Mouse (Mus musculus): ENCODE results near the gene Padi4.

The Padi4 gene

DNA sequence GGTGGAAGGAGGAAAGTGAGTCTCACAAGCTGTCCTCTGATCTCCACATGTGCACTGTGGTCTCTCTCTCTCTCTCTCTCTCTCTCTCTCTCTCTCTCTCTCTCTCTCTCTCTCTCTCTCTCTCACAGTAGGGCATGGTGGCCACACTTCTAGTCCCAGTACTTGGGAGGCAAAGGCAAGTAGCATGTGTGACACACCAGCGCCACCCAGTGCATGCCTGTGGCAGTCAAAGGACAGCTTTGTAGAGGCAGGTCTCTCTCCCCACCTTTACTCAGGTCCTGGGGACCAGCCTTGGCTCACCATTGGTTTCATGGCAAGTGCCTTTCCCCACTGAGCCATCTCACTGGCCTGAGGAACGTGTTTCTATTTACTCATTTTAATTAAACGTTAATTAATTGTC, 29.4 kb downstream of the Padi4 start:
- in situ Hi-C loops (cut with MboI; ENCODE audit: unreplicated experiment in 2 of 2) = loop anchor here (5.0 to 25.0 kb wide), 6 partner anchors 182 to 1257 kb away; no protein-coding TSS in a partner anchor

DNA sequence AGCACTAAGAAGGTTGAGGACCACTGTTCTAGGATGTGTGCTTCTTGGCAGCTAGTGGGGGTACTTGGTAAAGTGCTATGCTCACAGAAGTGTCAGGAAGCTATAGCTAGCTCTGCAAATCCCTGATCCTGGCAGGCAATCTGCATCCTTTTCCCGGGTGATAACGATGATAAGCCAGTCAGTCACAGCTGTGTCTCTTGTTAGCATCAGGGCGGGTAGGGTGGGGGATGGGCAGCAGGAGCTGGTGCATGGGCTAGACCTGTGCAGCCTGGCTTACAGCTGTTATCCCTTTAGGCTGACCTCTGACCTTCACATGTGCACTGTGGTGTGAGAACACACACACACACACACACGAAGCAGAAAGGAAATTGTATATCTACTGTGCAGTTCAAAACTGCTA, 30.9 kb downstream of the Padi4 start:
- in situ Hi-C loops (cut with MboI; ENCODE audit: unreplicated experiment in 2 of 2) = loop anchor here (5.0 to 25.0 kb wide), 6 partner anchors 181 to 1256 kb away; no protein-coding TSS in a partner anchor

DNA sequence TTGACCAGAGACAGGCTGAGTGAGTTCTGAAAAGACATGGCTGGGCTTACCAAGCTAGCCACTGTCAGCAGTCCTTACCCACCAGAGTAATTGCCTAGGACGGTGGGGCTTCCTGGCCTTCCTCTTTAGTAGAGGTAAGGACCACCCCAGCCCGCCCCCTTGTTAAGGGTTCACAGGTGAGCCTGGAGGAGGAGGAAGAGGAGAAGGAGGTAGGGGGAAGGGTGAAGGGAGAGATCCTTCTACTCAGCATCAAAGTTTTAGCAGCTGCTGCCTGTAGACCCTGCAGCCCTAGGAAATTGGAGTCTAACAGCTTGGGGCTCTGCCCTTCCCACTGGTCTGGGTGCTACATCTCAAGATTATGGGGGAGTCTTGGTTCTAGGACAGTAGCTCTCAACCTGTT, 31.5 kb downstream of the Padi4 start, which contains the start of gene Padi6:
Gene Padi6, minus strand, starts transcription at position 101 of the 400 bp plus-strand sequence.
- in situ Hi-C loops (cut with MboI; ENCODE audit: unreplicated experiment in 2 of 2) = loop anchor here (5.0 to 25.0 kb wide), 6 partner anchors 180 to 1255 kb away; no protein-coding TSS in a partner anchor

DNA sequence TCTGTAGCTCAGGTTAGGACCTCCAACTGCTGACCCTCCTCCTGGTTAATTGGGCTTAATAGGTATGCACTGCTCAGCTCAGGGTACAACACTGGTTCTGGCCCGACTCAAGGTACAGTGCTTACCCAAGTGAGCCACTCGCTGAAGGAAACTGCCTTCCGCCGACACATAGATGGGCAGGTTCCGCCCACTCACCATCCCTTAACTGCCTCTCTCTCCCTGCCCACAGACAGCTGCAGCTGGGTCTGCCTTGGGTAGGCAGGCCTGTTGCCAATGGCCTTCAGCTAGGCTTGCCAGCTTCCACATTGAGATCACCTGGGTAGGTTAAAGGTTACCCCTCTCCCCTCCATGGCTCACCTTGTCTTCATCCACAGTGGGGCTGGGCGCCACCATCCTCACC, 32.6 kb downstream of the Padi4 start:
- in situ Hi-C loops (cut with MboI; ENCODE audit: unreplicated experiment in 2 of 2) = loop anchor here (5.0 to 25.0 kb wide), 6 partner anchors 179 to 1254 kb away; no protein-coding TSS in a partner anchor

DNA sequence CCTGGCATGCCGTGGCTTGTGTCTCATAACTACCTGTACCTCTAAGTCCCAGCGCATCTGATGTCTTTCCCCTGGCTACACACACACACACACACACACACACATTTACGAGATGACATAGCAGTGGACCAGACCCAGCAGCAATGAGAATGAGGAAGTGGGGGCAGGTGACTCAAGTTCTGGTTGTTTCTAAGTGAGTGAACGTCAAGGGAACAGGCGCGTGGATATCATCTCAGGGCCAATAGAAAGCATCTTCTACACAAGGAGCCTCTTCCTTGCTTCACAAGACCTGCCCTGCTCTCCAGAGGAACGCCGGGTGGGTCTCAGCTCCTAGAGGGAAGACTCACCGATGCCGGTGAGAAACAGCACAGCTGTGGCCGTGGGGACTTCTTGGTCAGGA, 33.4 kb downstream of the Padi4 start:
- in situ Hi-C loops (cut with MboI; ENCODE audit: unreplicated experiment in 2 of 2) = loop anchor here (5.0 to 25.0 kb wide), 6 partner anchors 178 to 1253 kb away; no protein-coding TSS in a partner anchor

DNA sequence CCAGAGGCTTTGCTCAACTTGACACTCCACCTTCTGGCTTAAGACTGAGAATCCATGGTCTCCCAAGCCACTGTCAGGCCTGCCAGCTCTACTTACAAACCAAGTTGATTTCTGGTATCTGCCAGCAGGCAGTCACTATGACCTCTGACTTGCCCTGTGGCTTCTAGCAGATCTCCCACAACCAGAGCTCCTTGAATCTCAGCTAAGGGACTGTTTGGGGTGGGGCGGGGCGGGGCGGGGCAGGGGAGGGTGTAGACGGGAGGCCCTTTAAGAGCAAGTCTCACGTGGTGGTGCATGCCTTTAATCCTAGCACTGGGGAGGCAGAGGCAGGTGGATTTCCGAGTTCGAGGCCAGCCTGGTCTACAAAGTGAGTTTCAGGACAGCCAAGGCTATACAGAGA, 41.2 kb downstream of the Padi4 start:
- in situ Hi-C loops (cut with MboI; ENCODE audit: unreplicated experiment in 2 of 2) = loop anchor here (25.0 kb wide), 4 partner anchors 171 to 1246 kb away; no protein-coding TSS in a partner anchor

DNA sequence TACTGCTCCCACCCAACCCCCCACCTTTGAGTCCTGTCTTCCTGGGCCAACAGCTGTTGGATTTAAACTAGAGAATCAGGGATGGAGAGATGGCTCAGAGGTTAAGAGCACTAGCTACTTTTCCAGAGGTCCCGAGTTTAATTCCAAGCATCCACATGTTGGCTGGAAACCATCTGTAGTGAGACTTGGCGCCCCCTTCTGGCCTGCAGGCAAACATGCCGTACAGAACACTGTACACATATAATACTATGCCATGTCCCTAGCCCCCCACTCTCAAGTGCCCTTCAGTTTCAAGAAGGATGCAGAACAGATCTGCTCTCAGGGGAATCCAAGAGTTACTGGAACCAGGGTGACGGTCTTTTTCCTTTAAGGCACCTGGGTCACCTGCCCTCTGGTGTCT, 42.4 kb downstream of the Padi4 start:
- in situ Hi-C loops (cut with MboI; ENCODE audit: unreplicated experiment in 2 of 2) = loop anchor here (25.0 kb wide), 4 partner anchors 169 to 1244 kb away; no protein-coding TSS in a partner anchor

DNA sequence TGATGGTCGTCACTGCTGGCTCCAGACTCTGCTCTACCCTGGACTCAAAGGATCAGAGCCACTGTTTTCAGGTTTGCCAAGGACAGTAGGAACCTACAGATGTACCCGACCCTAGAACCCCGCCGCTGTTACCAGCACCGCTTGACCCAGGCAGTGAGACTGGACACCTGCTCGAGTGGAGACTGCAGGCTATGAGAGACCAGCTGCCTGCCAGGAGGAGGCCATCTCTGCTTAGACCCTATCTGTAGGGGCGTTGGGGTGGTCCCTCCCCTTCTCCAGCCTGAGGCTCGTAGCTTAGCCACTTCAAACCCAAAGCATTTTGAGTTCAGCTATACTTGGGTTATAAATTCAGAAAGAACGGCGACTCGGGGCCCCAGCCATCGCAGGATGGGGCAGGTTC, 47.1 kb downstream of the Padi4 start:
- in situ Hi-C loops (cut with MboI; ENCODE audit: unreplicated experiment in 2 of 2) = loop anchor here (10.0 to 25.0 kb wide), 5 partner anchors 165 to 1240 kb away; no protein-coding TSS in a partner anchor

DNA sequence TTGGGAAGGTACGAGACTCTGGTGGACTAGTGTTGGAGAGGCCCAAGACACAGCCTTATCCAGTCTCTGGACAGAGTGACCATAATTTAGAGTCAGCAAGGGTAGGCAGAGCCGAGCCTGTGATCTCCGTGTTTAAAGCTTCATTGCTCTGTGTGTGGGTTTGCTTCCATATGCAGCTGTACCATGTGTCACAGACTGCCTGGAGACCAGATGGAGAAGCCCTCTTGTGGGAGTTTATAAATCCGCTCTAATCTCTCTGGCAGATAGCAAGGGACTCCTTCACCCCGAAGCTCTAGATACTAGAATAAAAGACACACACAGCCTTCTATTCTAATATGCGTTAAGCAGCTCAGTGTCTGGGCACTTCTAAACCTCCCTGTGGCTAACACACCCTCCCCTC, 49.3 kb downstream of the Padi4 start:
- in situ Hi-C loops (cut with MboI; ENCODE audit: unreplicated experiment in 2 of 2) = loop anchor here (10.0 to 25.0 kb wide), 5 partner anchors 162 to 1237 kb away; no protein-coding TSS in a partner anchor

DNA sequence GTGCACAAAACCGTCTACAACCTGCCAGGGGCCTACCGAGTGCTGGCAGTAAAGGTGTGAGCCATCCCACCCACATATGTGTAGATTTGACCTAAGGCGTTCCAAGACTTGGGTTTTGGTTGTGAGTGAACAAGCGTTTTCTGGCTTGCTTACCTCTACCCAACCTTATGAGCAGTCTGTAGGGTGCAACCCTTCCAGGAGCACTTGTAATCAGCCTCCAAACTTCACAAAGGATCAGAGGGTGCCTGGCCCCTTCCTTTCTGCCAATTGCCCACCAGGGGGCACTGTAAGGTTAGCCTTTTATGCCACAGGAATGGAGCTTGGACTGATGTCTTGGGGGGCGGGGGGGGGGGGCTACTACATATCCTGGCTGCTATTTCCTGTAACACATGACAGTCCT, 50.2 kb downstream of the Padi4 start:
- in situ Hi-C loops (cut with MboI; ENCODE audit: unreplicated experiment in 2 of 2) = loop anchor here in 1 of 2 experiments (10.0 kb wide), 1 partner anchor 169 kb away; no protein-coding TSS in a partner anchor

DNA sequence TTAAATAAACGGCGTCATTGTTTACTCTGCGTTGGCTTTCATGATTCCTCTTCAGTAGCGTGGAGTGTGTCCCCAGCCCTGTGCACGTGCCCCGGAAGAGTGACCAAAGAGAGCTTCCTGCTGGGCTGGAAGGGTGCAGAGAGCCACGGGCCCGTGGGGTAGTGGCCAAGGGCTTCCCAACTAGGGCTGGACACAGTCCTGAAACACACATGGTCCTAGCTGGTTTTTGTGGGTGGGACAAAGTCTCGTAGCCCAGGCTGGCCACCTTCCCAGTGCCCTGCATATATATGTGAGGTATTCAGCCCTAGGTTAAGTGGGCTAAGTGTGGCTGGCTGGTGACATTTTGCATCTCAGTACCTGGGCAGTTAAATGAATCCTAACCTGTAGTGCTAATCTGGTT, 50.8 kb downstream of the Padi4 start:
- in situ Hi-C loops (cut with MboI; ENCODE audit: unreplicated experiment in 2 of 2) = loop anchor here in 1 of 2 experiments (10.0 kb wide), 1 partner anchor 168 kb away; no protein-coding TSS in a partner anchor

DNA sequence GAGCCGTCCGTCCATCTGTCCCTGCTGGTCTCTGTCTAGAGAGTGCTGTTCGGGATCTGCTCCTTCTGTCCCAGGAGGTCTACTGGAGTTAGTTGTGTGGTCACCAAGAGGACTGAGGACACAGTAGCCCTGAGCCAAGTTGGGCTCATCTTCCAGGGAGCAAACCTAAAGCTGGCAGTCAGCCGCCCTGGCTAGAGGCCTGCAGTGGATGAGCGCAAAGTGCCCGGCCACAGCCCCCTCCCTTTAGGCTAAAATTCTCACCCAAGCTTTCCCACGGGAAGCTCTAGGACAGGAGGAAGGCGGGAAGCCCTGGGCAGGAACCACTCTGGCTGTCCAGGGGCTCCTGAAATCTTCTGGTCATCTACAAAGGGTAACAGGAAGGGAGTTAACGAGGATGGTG, 51.3 kb downstream of the Padi4 start:
- in situ Hi-C loops (cut with MboI; ENCODE audit: unreplicated experiment in 2 of 2) = loop anchor here in 1 of 2 experiments (10.0 kb wide), 1 partner anchor 168 kb away; no protein-coding TSS in a partner anchor

DNA sequence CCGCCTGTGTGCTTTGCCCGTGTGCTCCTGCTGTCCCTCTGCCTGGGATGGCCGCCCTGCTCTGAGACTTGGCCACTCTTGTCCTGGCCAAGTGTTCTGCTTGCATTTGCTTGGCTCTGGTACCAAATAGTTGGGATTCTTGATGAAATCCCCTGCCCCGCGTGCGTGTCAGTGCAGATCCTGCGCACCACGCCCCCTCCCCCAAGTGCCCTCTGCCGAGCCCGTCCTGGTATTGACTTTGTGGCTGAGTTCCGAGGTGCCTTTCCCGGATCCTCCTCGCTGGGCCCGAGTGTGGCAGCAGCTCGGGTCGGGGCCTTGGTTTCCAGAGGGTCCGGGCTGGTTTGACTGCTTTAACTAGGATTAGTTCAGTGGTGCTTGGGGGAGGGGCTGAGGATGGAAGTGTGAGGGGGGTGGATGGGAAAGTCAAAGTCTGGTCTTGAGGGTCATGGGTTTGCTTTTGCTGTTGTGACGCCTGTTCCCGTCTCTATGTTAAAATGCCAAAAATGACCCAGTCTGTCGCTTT, 52.0 kb downstream of the Padi4 start:
- in situ Hi-C loops (cut with MboI; ENCODE audit: unreplicated experiment in 2 of 2) = loop anchor here in 1 of 2 experiments (10.0 kb wide), 1 partner anchor 167 kb away; no protein-coding TSS in a partner anchor

DNA sequence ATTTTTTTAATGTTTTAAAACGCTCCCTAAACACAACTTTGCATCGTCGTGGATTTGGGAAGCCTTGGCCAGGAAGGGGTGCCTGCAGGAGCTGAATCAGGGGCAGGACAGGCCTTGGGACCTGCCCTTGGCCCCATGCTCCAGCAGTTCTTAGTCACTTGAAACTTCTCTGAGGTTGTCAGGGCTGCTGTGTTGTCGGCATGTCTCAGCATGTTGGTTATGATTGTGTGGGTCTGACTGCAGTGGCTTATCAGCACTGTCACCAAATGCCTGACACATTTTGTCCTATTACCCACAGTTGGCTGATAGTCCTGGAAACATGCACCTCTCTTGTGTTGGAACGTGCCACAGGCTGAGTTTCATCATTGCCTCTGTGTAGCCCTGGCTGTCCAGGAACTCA, 53.9 kb downstream of the Padi4 start:
- in situ Hi-C loops (cut with MboI; ENCODE audit: unreplicated experiment in 2 of 2) = loop anchor here in 1 of 2 experiments (10.0 kb wide), 1 partner anchor 165 kb away; no protein-coding TSS in a partner anchor

DNA sequence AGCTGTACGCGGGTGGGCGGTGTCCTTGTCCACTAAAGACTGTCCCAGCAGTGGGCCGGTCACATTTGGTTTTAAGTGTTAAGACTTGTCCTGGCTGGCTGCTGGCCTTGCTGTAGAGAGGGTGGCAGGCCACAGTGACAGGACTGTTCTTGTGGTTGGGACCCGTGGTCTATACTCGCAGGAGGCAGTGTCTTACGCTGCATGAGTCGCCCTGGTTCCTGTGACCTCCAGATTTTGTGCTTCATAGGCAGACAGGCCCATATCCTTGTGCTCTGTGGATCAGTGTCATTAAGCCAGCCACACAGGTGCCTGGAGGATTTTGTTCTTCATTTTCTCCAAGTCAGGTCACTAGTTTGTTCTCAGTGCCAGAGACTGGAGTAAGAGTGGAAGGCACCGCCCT, 55.6 kb downstream of the Padi4 start:
- in situ Hi-C loops (cut with MboI; ENCODE audit: unreplicated experiment in 2 of 2) = loop anchor here in 1 of 2 experiments (10.0 kb wide), 1 partner anchor 844 kb away; no protein-coding TSS in a partner anchor

DNA sequence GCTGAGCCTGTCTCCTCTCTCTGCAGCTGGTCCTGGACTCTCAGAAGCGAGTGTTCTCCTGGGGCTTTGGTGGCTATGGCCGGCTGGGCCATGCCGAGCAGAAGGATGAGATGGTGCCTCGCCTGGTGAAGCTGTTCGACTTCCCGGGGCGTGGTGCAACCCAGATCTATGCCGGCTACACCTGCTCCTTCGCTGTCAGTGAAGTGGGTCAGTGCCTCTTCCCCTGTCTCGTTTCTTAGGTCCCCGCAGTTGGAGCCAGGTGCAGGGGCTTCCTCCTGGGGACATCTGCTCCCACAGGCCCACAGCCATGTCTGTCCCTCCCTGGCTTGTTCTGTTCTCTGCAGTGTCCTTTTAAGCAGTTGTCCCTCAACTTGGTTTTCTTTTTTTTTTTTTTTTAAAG, 57.0 kb downstream of the Padi4 start:
- in situ Hi-C loops (cut with MboI; ENCODE audit: unreplicated experiment in 2 of 2) = loop anchor here in 1 of 2 experiments (10.0 kb wide), 1 partner anchor 842 kb away; no protein-coding TSS in a partner anchor

DNA sequence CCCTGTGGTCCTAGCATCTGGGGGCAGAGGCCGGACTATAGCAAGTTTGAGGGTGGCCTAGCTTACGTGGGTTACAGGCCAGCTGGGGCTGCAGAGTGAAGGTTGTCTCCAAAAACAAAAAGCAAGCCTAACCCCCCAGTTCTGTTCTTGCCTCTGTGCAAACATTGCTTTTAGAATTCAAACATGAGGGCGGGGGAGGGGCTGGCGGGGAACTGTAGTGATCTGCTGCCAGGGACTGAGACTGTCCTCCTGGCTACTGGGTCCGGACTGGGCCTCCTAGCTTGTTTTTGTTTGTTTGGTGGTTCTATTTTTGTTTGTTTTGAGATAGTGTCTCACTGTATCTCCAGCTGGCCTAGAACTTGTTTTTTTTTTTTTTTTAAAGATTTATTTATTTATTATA, 59.5 kb downstream of the Padi4 start:
- in situ Hi-C loops (cut with MboI; ENCODE audit: unreplicated experiment in 2 of 2) = loop anchor here (5.0 to 10.0 kb wide), 2 partner anchors 37 to 840 kb away; no protein-coding TSS in a partner anchor

DNA sequence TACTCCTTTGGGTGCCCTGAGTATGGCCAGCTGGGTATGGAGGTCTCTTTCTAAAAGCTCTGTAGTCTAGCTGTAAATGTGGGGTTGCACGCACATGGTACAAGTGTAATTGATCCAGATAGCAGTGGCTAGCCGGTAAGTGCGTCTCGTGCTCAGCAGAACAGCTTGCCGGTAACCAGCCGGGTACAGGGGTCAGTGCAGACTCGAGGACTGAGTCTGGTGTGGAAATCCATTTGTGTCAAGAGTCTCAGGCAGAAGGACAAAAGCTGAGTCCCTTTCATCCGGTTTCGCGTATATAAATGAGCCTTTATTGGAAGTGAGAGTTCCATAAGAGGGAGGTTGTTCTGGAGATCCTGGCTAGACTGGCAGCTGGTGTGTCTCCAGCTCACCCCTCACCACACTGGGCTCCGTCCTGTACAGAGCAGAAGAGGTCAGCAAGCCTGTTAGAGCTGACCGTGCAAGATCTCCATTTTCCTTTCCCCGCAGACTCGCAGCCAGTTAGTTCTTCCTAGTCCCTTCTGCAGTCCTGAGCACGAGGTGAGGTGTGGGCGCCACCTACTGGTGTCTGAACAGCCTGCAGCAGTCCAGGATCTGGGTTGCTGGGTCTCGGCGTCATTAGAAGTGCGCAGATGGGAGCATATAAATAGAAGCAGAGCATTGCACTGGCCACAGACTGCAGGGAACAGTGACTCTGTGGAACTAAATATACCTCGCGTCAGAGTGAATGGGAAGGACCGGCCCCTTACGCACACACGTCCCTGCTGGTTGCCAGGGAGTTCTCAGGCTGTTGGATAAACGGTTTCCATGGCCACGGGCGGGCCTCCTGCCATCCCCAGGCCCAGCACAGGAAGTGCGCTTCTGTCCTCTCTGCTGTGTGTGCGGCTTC, 60.3 kb downstream of the Padi4 start:
- in situ Hi-C loops (cut with MboI; ENCODE audit: unreplicated experiment in 2 of 2) = loop anchor here (5.0 to 10.0 kb wide), 2 partner anchors 36 to 839 kb away; no protein-coding TSS in a partner anchor

DNA sequence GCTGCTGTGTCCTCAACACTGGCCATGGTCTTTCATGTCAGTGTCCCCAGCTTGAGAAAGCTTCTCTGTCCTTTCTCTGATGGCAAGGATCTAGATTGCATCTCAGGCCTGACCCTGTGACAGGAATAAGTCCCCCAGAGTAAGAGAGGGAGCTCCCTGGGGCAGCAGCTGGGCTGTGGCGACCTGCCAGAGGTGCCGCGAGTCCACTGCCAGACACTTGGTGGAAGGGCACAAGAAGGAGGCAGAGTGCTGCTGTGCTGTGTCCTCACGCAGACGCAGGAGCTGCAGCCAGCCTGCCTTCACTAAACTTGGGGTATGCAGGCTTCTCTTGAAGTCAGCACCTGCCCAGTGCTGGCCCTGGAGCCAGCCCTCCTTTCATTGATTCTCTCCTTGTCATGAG, 62.7 kb downstream of the Padi4 start:
- in situ Hi-C loops (cut with MboI; ENCODE audit: unreplicated experiment in 2 of 2) = loop anchor here (5.0 to 10.0 kb wide), 2 partner anchors 34 to 837 kb away; no protein-coding TSS in a partner anchor

DNA sequence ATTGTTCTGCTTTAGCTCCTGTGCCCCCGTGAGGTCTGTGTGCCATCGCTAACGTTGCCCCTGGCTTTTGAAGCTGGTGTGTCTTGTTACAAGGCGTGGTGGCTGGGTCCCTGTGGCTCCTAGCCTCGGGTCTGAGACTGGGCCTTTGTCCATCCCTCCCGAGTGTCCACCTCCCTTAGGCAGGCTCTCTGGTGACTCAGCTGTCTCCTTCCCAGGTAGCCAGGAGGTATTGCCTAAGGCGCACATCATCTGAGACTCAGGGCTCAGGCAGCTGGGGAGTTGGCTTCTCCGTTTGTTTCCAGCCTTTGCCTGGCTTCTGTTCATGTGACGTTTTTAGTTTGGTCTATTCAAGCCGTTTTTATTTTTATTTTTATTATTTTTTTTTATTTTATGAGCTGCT, 63.3 kb downstream of the Padi4 start:
- in situ Hi-C loops (cut with MboI; ENCODE audit: unreplicated experiment in 2 of 2) = loop anchor here (5.0 to 10.0 kb wide), 2 partner anchors 33 to 836 kb away; no protein-coding TSS in a partner anchor
